Mouse (Mus musculus): ENCODE data around the gene Lyst.
A peak's percentile ranks its signal among the peaks of the same experiment; 100 is the strongest.

- TF ChIP-seq POLR2A (IDR thresholded peaks at IDR 0.05; ENCODE audit: low read depth, low read length): no peak
- peak; percentile 25; the same call in 1 of the 2 replicates for TF ChIP-seq CTCF (IDR thresholded peaks at IDR 0.05; ENCODE audit: borderline replicate concordance, insufficient read depth, low read length)
Observed at GRCm38 (mm10) chr13:13612882-13613281, 22.7 kb downstream of the Lyst start.

Measured in embryonic fibroblast, embryonic 13.5 days (primary cell).